Mouse (Mus musculus): ENCODE measurements around the gene Cfap52. TPM values are rescaled to one million over a fixed set of nuclear protein-coding genes. Genes with fewer than 3 reads are reported as not detected.

Gene Cfap52
- polyA plus RNA-seq, 1 experiment = not detected

DNA sequence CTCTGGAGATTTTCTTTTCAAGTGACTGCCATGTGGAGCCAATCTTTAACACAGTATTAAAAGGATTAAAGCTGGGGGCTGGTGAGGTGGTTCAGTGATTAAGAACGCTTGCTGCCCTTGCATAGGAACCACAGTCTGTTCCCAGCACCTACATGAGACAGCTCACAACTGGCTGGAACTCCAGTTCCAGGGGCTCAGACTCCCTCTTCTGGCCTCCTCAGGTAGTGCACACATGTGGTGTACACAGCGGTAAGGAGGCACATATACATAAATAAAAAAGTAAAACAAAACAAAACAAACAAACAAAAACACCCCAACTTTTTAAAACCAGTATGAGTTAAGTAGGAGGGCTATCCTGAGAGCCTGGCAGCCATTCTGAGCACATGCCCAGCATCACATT, 79.5 kb downstream of the Cfap52 start:
- Histone ChIP-seq H3K4me3 (replicated peaks) (no peak overlapping the region), H3K4me1 (ENCODE audit: control insufficient read depth) (no peaks in the 10 kb centered on the region), H3K27me3 (ENCODE audit: control insufficient read depth) (no peaks in the 10 kb centered on the region), H3K9me3 (ENCODE audit: control insufficient read depth, low read length) (no peaks in the 10 kb centered on the region; the same call in 1 of the 2 replicates), H3K36me3 (ENCODE audit: control insufficient read depth) (no peaks in the 10 kb centered on the region)
- TF ChIP-seq TAL1 (IDR thresholded peaks at IDR 0.05; ENCODE audit: low read length) (no peak), GATA1 (IDR thresholded peaks at IDR 0.05; ENCODE audit: low read length) (no peak)

Other genes with a start within 250 kb of the Cfap52 start
- gene Glp2r, start 194.5 kb downstream of the Cfap52 start, polyA plus RNA-seq (2012) = not detected in 2 replicates
- not detected in 2 replicates for gene Gsg1l2, start 191.0 kb downstream of the Cfap52 start, polyA plus RNA-seq (2012)
- not detected in 2 replicates for gene Dhrs7c, start 167.5 kb downstream of the Cfap52 start, polyA plus RNA-seq (2012)
- not detected in 2 replicates for gene Usp43, start 43.5 kb downstream of the Cfap52 start, polyA plus RNA-seq (2012)
- gene Stx8, start 542 bp upstream of the Cfap52 start, polyA plus RNA-seq (2012) = 0.08 and 0.17 TPM in 2 replicates